Mouse (Mus musculus) midbrain, postnatal 0 days (tissue): Measurements from ENCODE around the gene Adamts12. TPM values are rescaled to one million over a fixed set of nuclear protein-coding genes. Genes with fewer than 3 reads are reported as not detected.

ENCODE experiments used
- ATAC-seq: fragments of 200-750 bp; cut with Nextera tagmentation; 2 replicates; pipeline ENCODE4 v1.8.0; 2017; ENCODE audit warnings: moderate number of reproducible peaks, mild to moderate bottlenecking, moderate TSS enrichment, moderate library complexity; ENCODE audit not compliant: low FRiP score
- DNase-seq: peaks from one replicate; pipeline ENCODE4 v3.0.0-alpha.2; 2015; ENCODE audit warnings: low spot score
- H3K27ac ChIP-seq: fragments of 300-500 bp; sonication (generic); 2 replicates; pipeline ENCODE4 v1.5.1; 2014; ENCODE audit warnings: low read depth, mild to moderate bottlenecking, low read length, mixed read lengths
- H3K27me3 ChIP-seq: fragments of 300-500 bp; sonication (generic); 2 replicates; pipeline ENCODE4 v1.6.1; 2014; ENCODE audit warnings: low read length, control low read depth, mixed read lengths; ENCODE audit not compliant: insufficient read depth
- H3K36me3 ChIP-seq: fragments of 300-500 bp; sonication (generic); 2 replicates; pipeline ENCODE4 v1.6.1; 2014; ENCODE audit warnings: low read length, control low read depth, mixed read lengths; ENCODE audit not compliant: insufficient read depth
- H3K4me1 ChIP-seq: fragments of 300-500 bp; sonication (generic); 2 replicates; pipeline ENCODE4 v1.6.1; 2014; ENCODE audit warnings: mild to moderate bottlenecking, control low read depth, antibody characterized with exemption, low read length, mixed read lengths; ENCODE audit not compliant: insufficient read depth
- H3K4me2 ChIP-seq: fragments of 300-500 bp; sonication (generic); 2 replicates; pipeline ENCODE4 v1.6.1; 2014; ENCODE audit warnings: low read depth, mild to moderate bottlenecking, low read length, mixed read lengths; ENCODE audit not compliant: poor library complexity, severe bottlenecking
- H3K4me3 ChIP-seq: fragments of 300-500 bp; sonication (generic); 2 replicates; pipeline ENCODE4 v1.5.1; 2014; ENCODE audit warnings: low read depth, mild to moderate bottlenecking, low read length, moderate library complexity
- H3K9ac ChIP-seq: fragments of 300-500 bp; sonication (generic); replicated peaks from 2 replicates; pipeline ENCODE4 v1.6.1; 2014; ENCODE audit warnings: mild to moderate bottlenecking, low read length, moderate library complexity, mixed read lengths; ENCODE audit not compliant: poor library complexity, severe bottlenecking
- H3K9me3 ChIP-seq: fragments of 300-500 bp; sonication (generic); 2 replicates; pipeline ENCODE4 v1.6.1; 2016; ENCODE audit warnings: low read length, control low read depth
- CTCF ChIP-seq: IDR thresholded peaks from 2 replicates; pipeline ENCODE4 v1.5.1; 2016; ENCODE audit warnings: antibody characterized with exemption, mild to moderate bottlenecking
- WGBS: fragments of 180-500 bp; shearing (Covaris S2); extraction: QIAGEN DNeasy Blood & Tissue Kit; methylation state at CpG from one replicate; pipeline ENCODE4 v1.1.7; 2014; 5-methylcytosine and 5-hydroxymethylcytosine counted together
- polyA plus RNA-seq: library from polyadenylated mRNA; unstranded; fragments of >200 nt; fragmentation: Nextera tagmentation; extraction: Ambion mirVana; gene quantifications from 2 replicates; pipeline ENCODE4 v1.2.1, GENCODE M21; 2015
- total RNA-seq: library from RNA; depleted of rRNA; stranded (reverse); fragments of >200 nt; gene quantifications from 2 replicates; pipeline ENCODE4 v1.2.3, GENCODE M21; 2014

The Adamts12 gene
- total and polyA plus RNA-seq, 2 experiments from 2014 or later: 0.94 to 7.4 TPM

DNA sequence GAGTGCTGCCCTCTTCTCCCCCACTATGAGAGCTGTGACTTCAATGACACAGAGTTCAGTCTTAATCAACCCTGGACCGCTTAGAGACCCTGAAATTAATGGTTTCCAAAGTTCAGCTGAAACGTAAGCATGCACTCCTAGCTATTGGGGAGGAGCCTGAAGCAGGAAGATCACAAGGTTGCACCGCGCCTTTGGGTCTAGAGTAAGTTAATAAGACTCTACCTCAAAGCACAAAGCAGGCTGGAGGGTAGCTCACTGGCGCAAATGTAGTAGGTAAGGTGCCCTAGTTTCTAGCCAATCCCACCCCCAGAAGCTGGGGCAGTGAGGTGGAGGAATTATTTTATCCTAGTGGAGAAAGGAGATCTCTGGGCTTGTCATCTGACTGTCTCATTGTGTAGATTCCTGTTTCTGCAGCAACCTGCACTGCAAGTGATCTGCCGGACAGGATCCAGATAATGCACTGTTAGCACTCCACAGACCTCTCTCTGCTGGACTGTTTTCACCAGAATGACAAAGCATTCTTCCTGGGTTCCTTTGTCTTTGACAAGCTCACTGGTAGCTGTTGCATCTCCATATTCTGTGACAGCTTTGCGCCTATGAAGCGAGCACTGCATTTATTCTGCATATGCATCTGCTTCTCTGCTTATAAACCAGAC is 315.0 kb downstream of the Adamts12 start:
- ATAC-seq (peak; percentile 18; the same call in 1 of the 2 replicates), DNase-seq (no peak)
- H3K4me1 ChIP-seq: no peaks in the 10 kb centered on the region
- H3K27me3 ChIP-seq: no peaks in the 10 kb centered on the region
- no peak overlapping the region for H3K4me2 ChIP-seq
- H3K9ac ChIP-seq: no peak overlapping the region
- H3K36me3 ChIP-seq: peaks cover 12% of the 10 kb centered on the region
- H3K9me3 ChIP-seq: no peaks in the 10 kb centered on the region
- H3K27ac ChIP-seq: no peak overlapping the region
- no peak overlapping the region for H3K4me3 ChIP-seq
- WGBS: 86% methylated on average over 8 of the region's 8 CpGs
- TF ChIP-seq CTCF: no peak

DNA sequence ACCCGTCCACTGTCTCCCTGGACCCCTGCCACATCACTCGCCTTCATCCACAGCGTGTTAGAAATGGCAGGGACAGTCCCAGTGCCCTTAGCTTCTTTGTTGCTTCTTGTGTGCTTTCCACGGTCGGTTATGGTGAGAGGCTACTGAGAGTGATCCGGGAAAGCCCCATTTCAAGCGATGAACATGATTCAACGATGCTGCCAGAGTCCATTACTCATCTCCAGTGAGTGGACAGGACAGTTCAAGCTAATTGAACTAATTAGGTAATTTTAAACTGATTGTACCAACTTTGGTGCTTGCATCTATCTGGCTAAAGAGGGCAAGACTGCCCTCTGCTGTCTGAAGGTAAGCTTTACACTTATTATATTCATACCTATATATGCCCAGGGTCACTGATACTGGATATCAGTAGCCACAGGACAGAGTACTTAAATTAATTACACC is 315.5 kb downstream of the Adamts12 start:
- no peak overlapping the region for H3K4me2 ChIP-seq
- peak; percentile 88 for TF ChIP-seq CTCF
- no peak overlapping the region for H3K27ac ChIP-seq
- H3K36me3 ChIP-seq: peaks cover 18% of the 10 kb centered on the region
- 33% methylated on average over 8 of the region's 8 CpGs for WGBS
- H3K9ac ChIP-seq: no peak overlapping the region
- no peaks in the 10 kb centered on the region for H3K4me1 ChIP-seq
- H3K4me3 ChIP-seq: no peak overlapping the region
- DNase-seq: peak; percentile 81
- ATAC-seq: peak; percentile 36; the same call in 1 of the 2 replicates
- H3K9me3 ChIP-seq: no peaks in the 10 kb centered on the region
- no peaks in the 10 kb centered on the region for H3K27me3 ChIP-seq

DNA sequence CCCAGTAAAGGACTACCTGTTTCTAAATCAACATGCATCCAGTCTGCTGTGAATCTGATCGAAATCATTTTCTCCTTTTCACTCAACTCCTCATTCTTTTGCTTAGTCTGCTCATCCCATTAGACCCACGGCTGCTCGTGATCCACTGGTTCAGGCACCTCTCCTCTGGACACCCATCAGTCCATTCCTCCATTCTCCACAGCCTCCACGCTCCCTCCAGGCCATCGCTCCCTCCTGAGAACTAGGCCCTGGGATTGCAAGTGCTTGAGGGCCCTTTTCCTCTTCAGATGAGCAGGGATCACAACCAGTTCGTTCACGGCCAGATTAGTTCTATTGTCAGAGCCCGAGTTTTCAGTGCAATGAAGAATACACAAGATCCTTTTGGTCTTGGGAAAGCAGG is 316.0 kb downstream of the Adamts12 start:
- ATAC-seq (no peak), DNase-seq (no peak)
- Histone ChIP-seq H3K9me3 (no peaks in the 10 kb centered on the region), H3K27ac (no peak overlapping the region), H3K4me2 (no peak overlapping the region), H3K27me3 (no peaks in the 10 kb centered on the region), H3K4me3 (no peak overlapping the region), H3K36me3 (peaks cover 20% of the 10 kb centered on the region), H3K9ac (no peak overlapping the region), H3K4me1 (no peaks in the 10 kb centered on the region)
- 82% methylated on average over 8 of the region's 8 CpGs for WGBS
- no peak for TF ChIP-seq CTCF

DNA sequence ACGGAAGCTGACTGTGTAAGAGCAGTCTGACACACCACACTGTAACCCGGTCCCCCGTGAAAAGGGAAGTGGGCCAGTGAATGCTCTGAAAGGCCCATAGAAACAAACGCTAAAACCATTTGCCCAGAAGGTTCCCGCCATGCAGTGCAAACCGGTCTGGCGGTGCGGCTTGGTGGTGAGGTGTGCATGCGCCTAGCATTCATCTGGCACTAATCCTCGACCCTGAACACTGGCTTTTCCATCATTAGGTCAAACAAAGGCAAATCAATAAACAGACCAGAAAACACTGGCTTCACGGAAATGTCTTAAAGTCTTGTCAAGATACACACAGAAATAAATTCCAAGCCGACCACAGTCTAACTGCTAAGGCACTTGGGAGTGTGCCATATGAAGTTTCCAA is 318.0 kb downstream of the Adamts12 start:
- no peak for TF ChIP-seq CTCF
- Histone ChIP-seq H3K4me3 (no peak overlapping the region), H3K9me3 (no peaks in the 10 kb centered on the region), H3K9ac (no peak overlapping the region), H3K27me3 (no peaks in the 10 kb centered on the region), H3K27ac (no peak overlapping the region), H3K4me1 (no peaks in the 10 kb centered on the region), H3K36me3 (peaks cover 39% of the 10 kb centered on the region), H3K4me2 (no peak overlapping the region)
- DNase-seq (no peak), ATAC-seq (no peak)
- WGBS: 79% methylated on average over 12 of the region's 12 CpGs

DNA sequence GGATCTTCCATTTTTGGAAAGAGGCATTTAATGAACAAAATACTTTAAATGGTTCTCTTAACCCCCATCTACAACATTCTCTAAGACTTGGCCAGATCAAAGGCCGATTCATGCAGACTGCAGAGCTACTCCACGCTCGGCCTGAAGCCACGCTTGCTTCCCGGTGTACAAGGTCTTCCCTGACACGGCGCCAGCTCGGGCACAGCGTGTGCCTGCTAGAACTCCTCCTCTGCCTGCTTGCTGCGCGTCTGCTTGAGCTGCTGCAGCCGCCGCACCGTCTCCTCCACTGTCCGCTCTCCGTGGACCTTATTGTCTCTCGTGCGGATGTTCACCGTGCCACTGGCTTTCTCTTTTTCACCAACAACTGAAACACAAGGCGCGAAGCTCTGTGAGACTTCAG is 319.2 kb downstream of the Adamts12 start:
- DNase-seq (no peak), ATAC-seq (no peak)
- Histone ChIP-seq H3K4me1 (no peaks in the 10 kb centered on the region), H3K9me3 (no peaks in the 10 kb centered on the region), H3K4me3 (no peak overlapping the region), H3K27me3 (no peaks in the 10 kb centered on the region), H3K36me3 (peaks cover 48% of the 10 kb centered on the region), H3K27ac (no peak overlapping the region), H3K4me2 (no peak overlapping the region), H3K9ac (no peak overlapping the region)
- WGBS: 96% methylated on average over 21 of the region's 21 CpGs
- TF ChIP-seq CTCF: no peak

DNA sequence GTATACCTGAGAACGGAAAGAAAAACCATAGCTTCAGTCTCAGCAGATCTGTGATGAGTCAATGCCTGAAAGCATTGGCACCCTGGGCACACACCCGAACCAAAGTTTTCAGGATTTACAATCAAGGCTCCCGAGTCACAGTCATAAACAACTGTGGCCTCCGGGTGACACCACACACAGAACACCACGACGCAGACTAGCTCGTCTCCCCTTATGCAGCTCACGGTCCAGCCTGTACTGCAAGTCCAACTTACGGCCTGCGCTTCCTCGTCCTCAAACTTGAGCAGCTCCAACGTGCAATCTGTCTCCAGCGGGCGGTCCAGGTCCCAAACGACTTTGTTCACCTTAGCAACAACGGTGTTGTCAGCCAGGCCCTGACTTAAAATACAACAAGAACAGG is 328.3 kb downstream of the Adamts12 start:
- no peak for TF ChIP-seq CTCF
- Histone ChIP-seq H3K4me1 (no peaks in the 10 kb centered on the region), H3K27ac (no peak overlapping the region), H3K4me3 (no peak overlapping the region), H3K4me2 (no peak overlapping the region), H3K27me3 (no peaks in the 10 kb centered on the region), H3K9me3 (no peaks in the 10 kb centered on the region), H3K9ac (no peak overlapping the region), H3K36me3 (peaks cover 55% of the 10 kb centered on the region)
- no peak for DNase-seq
- WGBS: 97% methylated on average over 16 of the region's 16 CpGs
- ATAC-seq: no peak
